Mouse (Mus musculus) intestine, embryonic 14.5 days (tissue): ENCODE measurements around the gene Med15. TPM values are rescaled to one million over a fixed set of nuclear protein-coding genes. Genes with fewer than 3 reads are reported as not detected.

ENCODE experiments used
- ATAC-seq: fragments of 200-750 bp; cut with Nextera tagmentation; replicated peaks from 2 replicates; pipeline ENCODE4 v1.8.0; 2017; ENCODE audit warnings: low read depth, moderate number of reproducible peaks, moderate TSS enrichment, moderate library complexity; ENCODE audit not compliant: low FRiP score, low TSS enrichment
- DNase-seq: peaks from one replicate; pipeline ENCODE4 v3.0.0-alpha.2; 2018; ENCODE audit warnings: low spot score
- H3K27ac ChIP-seq: fragments of 300-500 bp; sonication (generic); 2 replicates; pipeline ENCODE4 v1.5.1; 2014; ENCODE audit warnings: low read depth, mild to moderate bottlenecking, control low read depth
- H3K27me3 ChIP-seq: fragments of 300-500 bp; sonication (generic); replicated peaks from 2 replicates; pipeline ENCODE4 v1.6.1; 2014; ENCODE audit warnings: low read length, control low read depth; ENCODE audit not compliant: control insufficient read depth, insufficient read depth
- H3K36me3 ChIP-seq: fragments of 300-500 bp; sonication (generic); 2 replicates; pipeline ENCODE4 v1.6.1; 2014; ENCODE audit warnings: low read length, control low read depth; ENCODE audit not compliant: control insufficient read depth, insufficient read depth
- H3K4me1 ChIP-seq: fragments of 300-500 bp; sonication (generic); replicated peaks from 2 replicates; pipeline ENCODE4 v1.6.1; 2014; ENCODE audit warnings: low read length, control low read depth, mixed read lengths; ENCODE audit not compliant: control insufficient read depth, insufficient read depth
- H3K4me2 ChIP-seq: fragments of 300-500 bp; sonication (generic); 2 replicates; pipeline ENCODE4 v1.6.1; 2014; ENCODE audit warnings: low read length
- H3K4me3 ChIP-seq: fragments of 300-500 bp; sonication (generic); 2 replicates; pipeline ENCODE4 v1.5.1; 2014; ENCODE audit warnings: low read depth, low read length, control low read depth, mixed read lengths
- H3K9ac ChIP-seq: fragments of 300-500 bp; sonication (generic); 2 replicates; pipeline ENCODE4 v1.6.1; 2014; ENCODE audit warnings: mild to moderate bottlenecking, low read length
- H3K9me3 ChIP-seq: fragments of 300-500 bp; sonication (generic); 2 replicates; pipeline ENCODE4 v1.6.1; 2016; ENCODE audit warnings: low read length, control low read depth; ENCODE audit not compliant: control insufficient read depth
- whole genome bisulfite sequencing: fragments of 180-500 bp; shearing (Covaris S2); extraction: QIAGEN DNeasy Blood & Tissue Kit; methylation state at CpG from one replicate; pipeline ENCODE4 v1.1.7; 2014; 5-methylcytosine and 5-hydroxymethylcytosine counted together
- polyA plus RNA-seq: library from polyadenylated mRNA; unstranded; fragments of >200 nt; fragmentation: Nextera tagmentation; extraction: Ambion mirVana; gene quantifications from 2 replicates; pipeline ENCODE4 v1.2.1, GENCODE M21; 2014

The Med15 gene
- polyA plus RNA-seq, 1 experiment from 2014 or later = 41.5 TPM

DNA sequence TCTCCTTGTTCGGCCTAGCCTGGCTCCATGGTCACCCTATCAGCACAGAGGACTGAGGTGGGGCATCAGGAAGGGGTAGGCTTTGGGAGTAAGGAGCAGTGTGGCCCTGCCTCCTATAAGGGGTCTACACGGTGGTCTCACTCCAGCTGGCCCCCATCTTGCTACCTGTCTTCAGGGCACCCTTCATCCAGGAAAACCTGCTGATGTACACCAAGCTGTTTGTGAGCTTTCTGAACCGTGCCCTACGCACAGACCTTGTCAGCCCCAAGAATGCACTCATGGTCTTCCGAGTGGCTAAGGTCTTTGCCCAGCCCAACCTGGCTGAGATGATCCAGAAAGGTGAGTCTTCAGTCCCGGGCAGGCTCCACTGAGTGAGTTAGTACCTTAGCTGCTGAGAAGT is 92.7 kb downstream of the Med15 start:
- Histone ChIP-seq H3K36me3 (peaks cover 73% of the 10 kb centered on the region), H3K4me2 (no peak overlapping the region)
- DNase-seq = no peak

DNA sequence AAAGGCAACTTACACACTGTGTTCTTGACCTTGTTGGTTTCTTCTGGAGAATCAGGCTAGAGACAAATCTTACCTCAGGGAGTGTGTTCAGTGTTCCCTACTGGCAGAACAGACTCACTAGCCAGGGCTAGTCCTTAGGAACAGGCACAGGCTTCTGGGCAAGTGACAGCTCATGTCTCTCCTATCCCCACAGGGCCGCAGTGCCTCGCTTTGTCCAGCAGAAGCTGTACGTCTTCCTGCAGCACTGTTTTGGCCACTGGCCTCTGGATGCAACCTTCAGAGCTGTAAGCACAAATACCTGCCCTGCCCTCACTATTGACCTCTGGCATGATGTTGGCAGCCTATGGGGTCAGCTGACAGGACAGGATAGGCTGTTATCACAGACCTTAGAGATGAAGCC is 93.6 kb downstream of the Med15 start:
- peaks cover 78% of the 10 kb centered on the region for H3K36me3 ChIP-seq
- DNase-seq (no peak), ATAC-seq (no peak)
- H3K4me2 ChIP-seq = no peak overlapping the region
- no peak overlapping the region for H3K4me3 ChIP-seq
- H3K9me3 ChIP-seq = no peaks in the 10 kb centered on the region
- WGBS = 94% methylated on average over 3 of the region's 3 CpGs
- H3K27me3 ChIP-seq = no peaks in the 10 kb centered on the region
- no peak overlapping the region for H3K9ac ChIP-seq
- H3K27ac ChIP-seq = no peak overlapping the region
- H3K4me1 ChIP-seq = no peaks in the 10 kb centered on the region

More for the DNA sequence above, 92.7 kb downstream of the Med15 start:
- Histone ChIP-seq H3K27ac (no peak overlapping the region), H3K4me1 (no peaks in the 10 kb centered on the region), H3K27me3 (no peaks in the 10 kb centered on the region), H3K9ac (no peak overlapping the region), H3K9me3 (no peaks in the 10 kb centered on the region), H3K4me3 (no peak overlapping the region)
- WGBS = 92% methylated on average over 6 of the region's 6 CpGs
- ATAC-seq = no peak

DNA sequence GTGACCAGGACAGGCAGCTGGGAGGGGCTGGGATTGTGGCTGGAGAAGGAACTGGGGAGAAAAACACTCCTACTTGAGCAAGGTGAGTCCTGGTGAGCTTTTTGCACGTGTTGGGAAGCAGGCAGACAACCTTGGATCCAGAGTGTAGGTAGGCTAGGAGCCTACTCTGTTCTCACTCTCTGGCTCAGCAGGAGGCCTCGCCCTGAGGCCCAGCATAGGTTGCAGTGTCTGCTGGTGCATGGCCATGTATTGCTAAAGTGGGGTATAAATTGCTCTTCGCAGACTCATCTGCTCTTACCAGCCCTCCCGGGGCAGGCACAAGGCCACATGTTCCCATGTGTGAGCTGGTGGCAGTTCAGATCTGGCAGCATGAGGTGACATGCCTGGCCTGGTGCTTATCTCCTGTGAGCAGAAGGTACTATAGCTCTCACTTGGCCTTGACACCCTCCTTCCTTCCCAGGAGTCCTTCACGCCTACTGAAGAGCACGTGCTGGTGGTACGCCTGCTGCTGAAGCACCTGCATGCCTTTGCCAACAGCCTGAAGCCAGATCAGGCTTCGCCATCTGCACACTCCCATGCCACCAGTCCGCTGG is 94.6 kb downstream of the Med15 start:
- Histone ChIP-seq H3K4me3 (no peak overlapping the region), H3K4me2 (no peak overlapping the region), H3K9me3 (no peaks in the 10 kb centered on the region), H3K9ac (no peak overlapping the region), H3K4me1 (no peaks in the 10 kb centered on the region), H3K27me3 (no peaks in the 10 kb centered on the region), H3K27ac (no peak overlapping the region), H3K36me3 (peaks cover 82% of the 10 kb centered on the region)
- DNase-seq (no peak), ATAC-seq (no peak)
- 87% methylated on average over 9 of the region's 9 CpGs for WGBS

DNA sequence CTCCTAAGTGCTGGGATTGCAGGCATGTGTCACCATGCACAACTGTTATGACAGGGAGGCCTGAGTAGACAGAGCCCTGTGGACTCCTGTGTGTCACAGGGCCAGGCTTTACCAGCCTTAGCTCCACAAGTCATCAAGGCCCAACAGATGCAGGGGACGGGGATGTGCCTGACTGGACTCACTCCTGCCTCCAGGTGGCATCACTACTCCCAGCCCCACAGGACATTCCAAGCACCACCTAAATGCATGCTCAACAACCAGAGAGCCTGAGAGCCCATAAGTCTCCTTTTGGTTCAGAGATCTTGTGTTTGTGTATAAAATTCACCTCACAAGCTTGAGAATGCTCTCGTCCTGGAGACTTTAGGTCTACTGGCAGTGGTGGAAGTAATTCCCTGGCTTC is 95.1 kb downstream of the Med15 start:
- peaks cover 82% of the 10 kb centered on the region for H3K36me3 ChIP-seq
- no peak overlapping the region for H3K27ac ChIP-seq
- no peak overlapping the region for H3K9ac ChIP-seq
- no peak overlapping the region for H3K4me2 ChIP-seq
- H3K4me3 ChIP-seq = no peak overlapping the region
- H3K4me1 ChIP-seq = no peaks in the 10 kb centered on the region
- no peaks in the 10 kb centered on the region for H3K27me3 ChIP-seq
- ATAC-seq (no peak), DNase-seq (no peak)
- 75% methylated on average over 2 of the region's 2 CpGs for WGBS
- H3K9me3 ChIP-seq = no peaks in the 10 kb centered on the region

DNA sequence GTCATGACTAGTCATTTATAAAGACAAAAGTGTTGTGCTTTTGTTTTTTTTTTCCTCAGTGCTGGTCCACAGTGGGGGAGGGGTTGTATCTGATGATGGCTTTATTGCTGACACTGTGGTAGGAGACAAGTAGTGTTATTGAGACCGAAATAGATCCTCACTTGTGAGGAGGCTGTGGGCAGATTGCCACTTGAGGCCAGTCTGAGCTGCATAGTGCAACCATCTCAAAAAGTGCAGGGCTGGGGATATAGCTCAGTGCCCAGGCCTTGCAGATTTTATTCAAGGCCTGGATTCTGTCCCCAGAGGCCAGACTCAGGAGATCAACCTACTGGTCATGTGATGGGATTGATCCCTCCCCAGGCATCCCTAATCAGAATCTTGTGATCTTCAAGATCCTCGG is 95.8 kb downstream of the Med15 start:
- no peak for ATAC-seq
- DNase-seq = no peak
- H3K27me3 ChIP-seq = no peaks in the 10 kb centered on the region
- no peak overlapping the region for H3K27ac ChIP-seq
- no peaks in the 10 kb centered on the region for H3K9me3 ChIP-seq
- H3K4me1 ChIP-seq = no peaks in the 10 kb centered on the region
- WGBS = 81% methylated on average over 2 of the region's 2 CpGs
- H3K4me3 ChIP-seq = no peak overlapping the region
- no peak overlapping the region for H3K9ac ChIP-seq
- peaks cover 82% of the 10 kb centered on the region for H3K36me3 ChIP-seq
- no peak overlapping the region for H3K4me2 ChIP-seq

DNA sequence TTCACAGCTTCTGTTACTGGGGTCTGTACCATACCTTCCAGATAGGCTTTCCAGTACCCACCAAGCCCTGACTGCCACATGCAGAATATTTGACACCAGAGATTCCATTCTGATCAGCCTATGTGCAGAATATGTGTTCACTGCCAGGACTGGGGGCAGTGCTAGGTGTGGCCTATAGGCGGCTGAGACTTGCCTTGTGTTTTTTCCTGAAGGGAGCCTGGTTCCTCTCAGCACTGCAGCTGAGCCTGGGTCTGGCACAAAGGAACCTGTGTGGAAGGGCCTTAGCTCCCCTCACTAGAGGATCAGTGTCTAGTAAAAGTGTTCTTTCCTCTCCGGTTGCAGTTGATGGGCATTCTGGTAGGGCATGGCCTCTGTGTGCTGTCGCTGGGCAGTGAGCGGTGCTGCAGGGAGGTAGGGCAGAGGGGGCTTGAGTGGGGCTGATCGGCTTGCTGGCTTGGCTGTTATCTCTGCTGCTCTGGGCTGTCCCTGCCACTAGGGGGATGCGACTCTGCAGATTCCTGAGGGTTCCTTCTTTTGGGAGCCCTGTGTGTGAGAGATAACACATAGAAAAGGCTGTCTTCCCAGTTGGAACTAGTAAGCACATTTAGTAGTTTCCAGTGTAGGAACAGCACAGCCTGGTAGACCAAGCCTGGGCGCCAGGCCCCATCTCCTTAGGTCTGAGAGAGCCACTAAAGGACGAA is 99.1 kb downstream of the Med15 start:
- Histone ChIP-seq H3K4me1 (no peaks in the 10 kb centered on the region), H3K27me3 (no peaks in the 10 kb centered on the region), H3K9ac (no peak overlapping the region), H3K4me2 (no peak overlapping the region), H3K36me3 (peaks cover 80% of the 10 kb centered on the region), H3K27ac (no peak overlapping the region), H3K9me3 (no peaks in the 10 kb centered on the region), H3K4me3 (no peak overlapping the region)
- ATAC-seq (no peak), DNase-seq (no peak)
- 73% methylated on average over 8 of the region's 8 CpGs for WGBS

DNA sequence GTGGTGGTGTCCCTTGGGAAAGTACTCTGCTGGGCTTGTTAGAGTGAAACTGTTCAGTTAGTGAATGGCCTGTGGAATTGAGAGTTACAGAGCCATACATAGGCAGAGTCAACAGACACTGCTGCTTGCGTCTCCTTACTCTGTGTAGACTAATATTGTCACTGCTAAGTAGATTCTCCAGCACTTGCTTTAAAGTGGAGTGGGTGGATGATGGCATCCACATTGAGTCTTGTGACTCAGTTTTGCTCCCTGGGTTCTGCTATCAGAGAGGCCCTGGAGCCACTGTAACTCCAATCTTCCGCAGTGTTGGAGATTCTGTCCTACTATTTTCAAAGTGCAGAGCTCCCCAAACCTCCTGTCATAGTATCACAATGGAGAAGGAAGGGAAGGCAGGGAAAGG is 100.1 kb downstream of the Med15 start:
- DNase-seq (no peak), ATAC-seq (no peak)
- Histone ChIP-seq H3K4me1 (no peaks in the 10 kb centered on the region), H3K4me2 (no peak overlapping the region), H3K9ac (no peak overlapping the region), H3K9me3 (no peaks in the 10 kb centered on the region), H3K27ac (no peak overlapping the region), H3K27me3 (no peaks in the 10 kb centered on the region), H3K4me3 (no peak overlapping the region), H3K36me3 (peaks cover 80% of the 10 kb centered on the region)
- 97% methylated on average over 2 of the region's 2 CpGs for WGBS

DNA sequence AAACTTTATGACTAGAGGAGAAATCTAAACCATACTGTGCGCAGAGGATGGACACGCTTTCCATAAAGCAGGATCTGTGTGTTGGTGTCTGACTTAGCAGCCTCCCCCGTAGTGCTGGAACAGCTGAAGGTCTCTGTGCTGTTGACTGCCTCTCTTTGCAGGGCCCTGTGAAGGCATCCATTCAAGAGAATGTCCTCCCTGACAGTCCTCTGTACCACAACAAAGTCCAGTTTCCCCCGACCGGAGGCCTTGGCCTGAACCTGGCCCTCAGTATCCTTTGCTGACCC is 106.5 kb downstream of the Med15 start:
- H3K4me2 ChIP-seq = no peak overlapping the region
- ATAC-seq (no peak), DNase-seq (no peak)
- no peaks in the 10 kb centered on the region for H3K27me3 ChIP-seq
- no peak overlapping the region for H3K9ac ChIP-seq
- no peaks in the 10 kb centered on the region for H3K9me3 ChIP-seq
- no peaks in the 10 kb centered on the region for H3K4me1 ChIP-seq
- WGBS = 97% methylated on average over 5 of the region's 5 CpGs
- H3K27ac ChIP-seq = no peak overlapping the region
- H3K36me3 ChIP-seq = peaks cover 88% of the 10 kb centered on the region
- no peak overlapping the region for H3K4me3 ChIP-seq
